Mouse (Mus musculus) cortical plate, adult 2 months (tissue): ENCODE results near the gene Gm29666. TPM values are rescaled to one million over a fixed set of nuclear protein-coding genes. Genes with fewer than 3 reads are reported as not detected.

Source experiments
- H3K27ac ChIP-seq: fragments of 200-500 bp; 2 replicates; pipeline ENCODE4 v1.5.1; 2012; ENCODE audit warnings: low read length, control low read depth, inconsistent platforms; ENCODE audit not compliant: insufficient read depth
- H3K4me1 ChIP-seq: fragments of 200-500 bp; 2 replicates; pipeline ENCODE4 v1.6.1; 2011; ENCODE audit warnings: low read length; ENCODE audit not compliant: control insufficient read depth, insufficient read depth
- H3K4me3 ChIP-seq: fragments of 200-500 bp; 2 replicates; pipeline ENCODE4 v1.5.1; 2011; ENCODE audit warnings: mild to moderate bottlenecking, low read length, control low read depth; ENCODE audit not compliant: insufficient read depth
- CTCF ChIP-seq: fragments of 200-500 bp; IDR thresholded peaks from 2 replicates; pipeline ENCODE4 v1.5.1; 2011; ENCODE audit warnings: mild to moderate bottlenecking, control low read depth, low read length; ENCODE audit not compliant: insufficient read depth; ENCODE audit errors: extremely low read depth
- POLR2A ChIP-seq: fragments of 200-500 bp; IDR thresholded peaks from 2 replicates; pipeline ENCODE4 v1.6.1; 2011; ENCODE audit warnings: mild to moderate bottlenecking, low read length, control low read depth; ENCODE audit not compliant: insufficient read depth; ENCODE audit errors: extremely low read depth
- polyA plus RNA-seq: library from polyadenylated mRNA; depleted of rRNA; stranded (reverse); fragments of >200 nt; gene quantifications from 2 replicates; pipeline ENCODE4 v1.2.3, GENCODE M21; 2012

Gene Gm29666
- polyA plus RNA-seq, 1 experiment = 2.1 TPM

DNA sequence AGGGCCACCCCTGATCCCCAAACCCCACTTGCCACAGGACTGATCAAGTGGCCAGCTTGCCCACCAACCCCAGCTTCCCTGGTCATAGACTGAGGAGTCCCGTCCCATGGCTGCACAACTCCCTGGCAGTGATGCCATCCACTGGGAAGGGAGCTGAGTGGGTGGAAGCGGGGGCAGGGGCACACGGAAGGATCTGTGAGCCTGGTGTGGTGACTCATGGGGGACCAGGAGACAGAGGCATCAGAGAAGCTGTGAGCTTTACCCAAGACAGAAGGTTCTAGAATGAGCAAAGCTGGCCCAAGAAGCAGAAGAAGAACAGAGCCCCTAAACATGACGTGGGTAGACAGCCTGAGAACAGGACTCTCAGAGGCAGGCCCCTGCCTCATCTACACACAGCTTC, 30.2 kb upstream of the Gm29666 start:
- peaks cover 7% of the 10 kb centered on the region for H3K4me1 ChIP-seq
- H3K27ac ChIP-seq = no peak overlapping the region
- TF ChIP-seq CTCF = no peak
- no peak for TF ChIP-seq POLR2A
- no peak overlapping the region for H3K4me3 ChIP-seq

GRCm38 (mm10) chr15:84948990-84949389, 29.2 kb upstream of the Gm29666 start:
- H3K4me3 ChIP-seq = no peak overlapping the region
- no peak for TF ChIP-seq CTCF
- TF ChIP-seq POLR2A = no peak
- no peak overlapping the region for H3K27ac ChIP-seq
- H3K4me1 ChIP-seq = peaks cover 7% of the 10 kb centered on the region

DNA sequence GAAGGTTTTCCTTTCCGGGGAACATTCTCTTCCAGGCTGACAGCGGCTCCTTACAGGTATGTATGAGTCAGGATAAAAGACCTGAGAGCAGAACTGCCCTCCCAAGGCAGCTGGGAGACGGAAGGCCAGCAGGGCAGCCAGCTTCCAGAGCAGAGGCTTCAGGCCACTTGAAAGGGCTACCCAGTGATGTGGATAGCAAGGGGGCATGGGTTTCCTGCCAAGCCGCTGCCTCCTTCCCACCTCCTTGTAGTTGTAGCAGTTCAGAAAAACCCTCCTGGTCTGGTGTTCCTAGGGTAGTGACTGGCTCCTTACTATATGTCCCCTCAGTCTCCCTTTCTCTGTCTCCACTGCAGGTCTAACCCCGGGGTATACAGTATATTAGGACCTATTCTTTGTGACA, 24.5 kb upstream of the Gm29666 start:
- TF ChIP-seq POLR2A (no peak), CTCF (no peak)
- peaks cover 2% of the 10 kb centered on the region for H3K4me1 ChIP-seq
- H3K4me3 ChIP-seq = no peak overlapping the region
- H3K27ac ChIP-seq = peak overlapping the region; percentile 25; the same call in 1 of the 2 replicates

DNA sequence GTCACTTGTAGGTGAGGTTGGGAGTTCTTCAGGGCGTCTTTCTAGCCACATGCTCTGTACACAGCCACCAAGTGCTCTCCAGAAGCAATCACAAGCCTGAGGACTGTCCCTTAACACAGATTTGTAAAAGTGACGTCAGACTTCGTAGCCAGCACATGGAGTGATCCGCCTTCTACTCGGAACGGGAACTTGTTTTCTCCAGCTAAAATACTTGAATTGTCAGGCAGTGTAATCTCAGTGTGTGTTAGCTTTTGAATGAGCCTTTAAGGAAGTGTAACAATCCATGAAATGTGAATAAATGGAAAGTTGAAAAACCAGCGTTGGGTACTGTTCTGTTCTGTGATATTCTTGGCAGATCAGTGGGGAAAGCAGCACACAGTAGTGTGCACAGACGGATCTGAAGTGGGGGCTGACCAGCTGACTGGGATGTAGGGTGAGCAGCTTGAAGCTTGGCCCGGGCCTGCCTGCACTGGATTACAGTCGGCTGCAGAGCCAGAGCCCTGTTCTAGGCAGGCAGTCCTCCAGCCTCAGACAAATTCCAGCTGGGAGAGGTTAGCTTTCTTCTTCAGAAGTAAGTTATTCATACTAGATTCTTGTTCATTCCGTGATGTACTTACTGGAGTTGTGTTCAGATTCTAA, 22.9 kb upstream of the Gm29666 start:
- Histone ChIP-seq H3K27ac (no peak overlapping the region), H3K4me1 (peaks cover 2% of the 10 kb centered on the region), H3K4me3 (no peak overlapping the region)
- no peak for TF ChIP-seq POLR2A
- no peak for TF ChIP-seq CTCF

GRCm38 (mm10) chr15:84940102-84940501, 20.3 kb upstream of the Gm29666 start:
- TF ChIP-seq CTCF = no peak
- TF ChIP-seq POLR2A = no peak
- Histone ChIP-seq H3K4me3 (no peak overlapping the region), H3K4me1 (peaks cover 9% of the 10 kb centered on the region), H3K27ac (no peak overlapping the region)

DNA sequence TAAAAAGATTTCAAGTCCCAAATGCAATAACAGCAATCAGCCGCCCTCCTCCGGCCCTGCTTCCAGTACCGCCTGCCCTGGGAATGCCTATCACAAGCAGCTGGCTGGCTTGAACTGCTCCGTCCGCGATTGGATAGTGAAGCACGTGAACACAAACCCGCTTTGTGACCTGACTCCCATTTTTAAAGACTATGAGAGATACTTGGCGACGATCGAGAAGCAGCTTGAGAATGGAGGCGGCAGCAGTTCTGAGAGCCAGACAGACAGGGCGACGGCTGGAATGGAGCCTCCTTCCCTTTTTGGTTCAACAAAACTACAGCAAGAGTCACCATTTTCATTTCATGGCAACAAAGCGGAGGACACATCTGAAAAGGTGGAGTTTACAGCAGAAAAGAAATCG, 15.1 kb upstream of the Gm29666 start:
- TF ChIP-seq POLR2A (no peak), CTCF (no peak)
- H3K27ac ChIP-seq = no peak overlapping the region
- no peak overlapping the region for H3K4me3 ChIP-seq
- peaks cover 10% of the 10 kb centered on the region for H3K4me1 ChIP-seq

GRCm38 (mm10) chr15:84932351-84932750, 12.5 kb upstream of the Gm29666 start:
- Histone ChIP-seq H3K4me1 (peaks cover 10% of the 10 kb centered on the region), H3K27ac (no peak overlapping the region), H3K4me3 (no peak overlapping the region)
- TF ChIP-seq POLR2A = no peak
- TF ChIP-seq CTCF = no peak

DNA sequence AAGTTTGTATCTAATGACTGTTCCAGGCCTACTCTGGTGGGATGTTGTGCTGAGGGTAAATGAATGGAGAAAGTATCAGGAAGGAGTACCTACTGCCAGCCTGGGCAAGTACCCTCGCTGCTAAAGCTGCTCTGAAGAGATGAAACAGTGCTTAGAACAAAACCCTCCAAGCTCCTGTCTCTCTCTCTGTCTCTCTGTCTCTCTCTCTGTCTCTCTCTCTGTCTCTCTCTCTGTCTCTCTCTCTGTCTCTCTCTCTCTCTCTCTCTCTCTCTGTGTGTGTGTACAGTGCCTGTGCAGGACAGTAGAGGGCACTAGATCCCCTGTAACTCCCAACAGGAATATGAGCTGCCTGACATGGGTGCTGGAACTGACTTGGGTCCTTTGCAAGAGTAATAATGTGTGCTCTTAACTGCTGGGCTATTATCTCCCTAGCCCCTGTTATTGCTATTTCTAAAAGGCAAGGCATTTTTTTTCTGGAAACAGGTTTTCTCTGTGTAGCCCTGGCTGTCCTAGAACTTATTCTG, 5.7 kb upstream of the Gm29666 start:
- Histone ChIP-seq H3K27ac (no peak overlapping the region), H3K4me1 (peaks cover 3% of the 10 kb centered on the region; the same call in 1 of the 2 replicates), H3K4me3 (no peak overlapping the region)
- TF ChIP-seq POLR2A (no peak), CTCF (peak; percentile 53)

DNA sequence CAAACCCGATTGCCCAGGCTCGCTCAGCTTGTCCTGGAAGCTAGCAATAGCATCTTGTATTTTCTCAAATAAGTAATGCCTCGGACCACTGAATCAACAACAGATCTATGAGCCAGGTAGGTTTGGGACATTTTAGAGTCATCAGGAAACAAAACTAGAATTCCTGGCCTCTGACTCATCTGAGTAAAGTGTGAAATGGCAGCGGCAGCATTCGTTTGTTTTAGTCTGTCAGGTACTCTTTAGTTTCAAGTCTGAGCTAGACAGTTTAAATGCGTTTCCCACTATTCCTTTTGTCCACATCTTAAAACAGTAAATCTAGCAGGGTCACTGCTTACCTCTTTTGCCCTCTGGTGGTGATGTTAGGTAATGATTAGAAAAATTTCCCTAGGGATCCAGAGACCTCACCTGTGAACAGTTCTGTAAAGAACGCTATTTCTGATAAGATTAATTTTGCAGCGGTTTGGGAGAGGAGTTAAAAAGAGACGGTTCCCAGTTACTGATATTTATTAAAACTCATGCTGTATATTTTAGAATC, 5.0 kb upstream of the Gm29666 start:
- no peak overlapping the region for H3K27ac ChIP-seq
- H3K4me1 ChIP-seq = peaks cover 3% of the 10 kb centered on the region; the same call in 1 of the 2 replicates
- peak overlapping the region; percentile 62 for H3K4me3 ChIP-seq
- no peak for TF ChIP-seq POLR2A
- 0 out of 2 replicates have a peak, but pooled peaks have one; percentile 17 for TF ChIP-seq CTCF
